Mouse (Mus musculus) T-helper 17 cell (primary cell): ENCODE measurements at regions not wholly inside any gene's neighbourhood (a gene's known extent, or its start where the extent isn't known, plus 50 kb on each side); places are given as distances from the start of the nearest gene placed in this dataset.

ENCODE experiments used
- in situ Hi-C, 2 experiments: fragments of 300-600 bp; cut with MboI, MseI; formaldehyde crosslinking; loops; 1 replicate in 1 of 2; 2 replicates in 1 of 2; pipeline ENCODE4 v1.15.1; 2025; ENCODE audit warnings: high pct_unique_total_duplicates in 2 of 2

DNA sequence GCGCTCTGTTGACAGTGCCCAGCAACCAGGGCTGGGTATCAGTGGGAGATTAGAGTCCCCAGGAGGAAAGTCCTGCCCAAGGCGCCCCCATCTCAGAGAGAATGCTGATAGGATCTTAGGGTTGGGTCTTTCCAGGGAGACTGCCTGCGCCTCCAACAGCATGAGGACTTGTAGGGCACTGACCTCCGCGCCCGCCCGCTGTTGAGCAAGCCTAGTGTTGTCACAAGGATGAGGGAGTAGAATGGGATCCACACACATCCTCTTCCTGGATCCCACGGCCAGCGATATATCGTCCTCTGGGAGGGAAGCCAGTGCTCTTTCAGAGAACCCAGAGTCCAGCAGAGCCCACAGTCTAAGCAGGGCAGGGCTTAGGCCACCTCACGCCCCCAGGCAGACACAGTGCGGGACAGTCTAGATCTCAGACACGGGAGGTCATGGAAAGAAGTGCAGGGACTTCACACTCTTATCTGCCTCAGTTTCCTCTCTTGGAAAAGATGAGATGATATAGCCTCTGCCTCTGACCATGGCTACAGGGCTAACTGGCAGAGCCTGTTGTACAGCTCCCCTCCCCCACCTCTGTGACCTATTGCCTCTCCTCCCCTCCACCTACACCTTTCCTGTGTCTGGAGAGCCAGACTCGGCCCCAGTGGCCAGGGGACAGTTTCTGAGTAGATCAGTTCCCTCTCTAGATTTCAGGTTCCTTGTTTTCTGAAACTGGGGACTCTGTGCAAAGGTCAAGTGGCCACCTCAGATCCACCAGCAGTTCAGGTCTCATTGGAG lies 52.0 kb upstream of the Dusp5 start:
- in situ Hi-C loops, result loop anchor here in 1 of 2 experiments (5.0 kb wide), 1 partner anchor 40 kb away; no protein-coding TSS in a partner anchor

DNA sequence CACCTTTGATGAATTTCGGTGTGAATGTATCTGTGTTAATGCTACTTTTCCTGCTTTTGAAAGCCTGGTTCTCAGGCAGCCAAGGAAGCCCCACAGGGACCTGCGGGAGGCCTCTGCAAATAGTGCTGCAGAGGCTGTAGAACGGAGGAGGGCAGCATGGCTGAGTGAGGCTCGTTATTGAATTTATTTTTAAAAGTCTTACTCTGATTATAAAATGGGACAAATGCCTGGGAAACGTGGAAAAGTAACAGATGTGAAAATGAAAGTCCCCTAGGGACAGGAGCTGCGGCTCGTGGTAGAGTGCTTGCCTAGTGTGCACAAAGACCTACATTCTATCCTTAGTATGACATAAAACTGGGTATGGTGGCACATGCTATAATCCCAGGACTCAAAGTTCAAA lies 59.7 kb upstream of the Dusp5 start:
- in situ Hi-C loops, result no loop called here

DNA sequence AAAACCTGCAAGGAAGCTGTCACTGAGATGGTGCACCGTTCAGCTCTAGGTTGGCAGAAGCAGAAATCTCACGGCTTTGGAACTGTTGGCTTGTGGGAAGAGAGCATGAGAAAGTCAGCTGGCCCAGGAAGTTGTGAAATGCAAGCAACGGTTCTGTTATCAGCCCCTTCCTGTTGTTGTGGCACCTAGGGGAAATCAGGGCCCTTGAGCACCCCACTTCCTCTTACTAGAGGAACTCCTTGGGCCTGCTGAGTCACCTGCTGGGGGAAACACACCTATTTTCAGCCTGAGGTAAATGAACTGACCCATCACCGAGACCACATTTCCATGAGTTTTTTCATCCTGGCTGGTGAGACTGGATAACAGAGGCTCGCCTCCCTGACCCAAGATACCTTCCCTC lies 64.2 kb upstream of the Dusp5 start:
- in situ Hi-C loops, result no loop called here

DNA sequence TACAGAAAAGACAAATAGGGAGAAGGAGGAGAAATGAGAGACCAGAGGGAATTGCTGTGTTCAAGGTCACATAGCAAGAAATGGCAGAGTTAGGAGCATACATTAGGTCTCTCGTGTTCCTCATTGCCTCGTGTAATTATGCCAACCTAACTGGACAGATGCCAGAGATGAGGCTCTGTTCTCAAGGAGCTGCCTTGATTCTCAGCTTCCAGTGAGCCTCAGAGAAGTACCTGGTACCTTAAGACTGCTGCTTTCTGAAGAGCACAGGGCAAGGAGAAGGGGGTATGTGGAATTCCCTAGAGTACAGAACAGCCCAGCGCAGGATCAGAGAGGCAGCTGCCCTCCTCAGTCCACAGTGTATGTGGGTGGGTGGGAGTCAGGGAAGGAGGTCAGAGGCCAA lies 64.8 kb upstream of the Dusp5 start:
- in situ Hi-C loops, result no loop called here

DNA sequence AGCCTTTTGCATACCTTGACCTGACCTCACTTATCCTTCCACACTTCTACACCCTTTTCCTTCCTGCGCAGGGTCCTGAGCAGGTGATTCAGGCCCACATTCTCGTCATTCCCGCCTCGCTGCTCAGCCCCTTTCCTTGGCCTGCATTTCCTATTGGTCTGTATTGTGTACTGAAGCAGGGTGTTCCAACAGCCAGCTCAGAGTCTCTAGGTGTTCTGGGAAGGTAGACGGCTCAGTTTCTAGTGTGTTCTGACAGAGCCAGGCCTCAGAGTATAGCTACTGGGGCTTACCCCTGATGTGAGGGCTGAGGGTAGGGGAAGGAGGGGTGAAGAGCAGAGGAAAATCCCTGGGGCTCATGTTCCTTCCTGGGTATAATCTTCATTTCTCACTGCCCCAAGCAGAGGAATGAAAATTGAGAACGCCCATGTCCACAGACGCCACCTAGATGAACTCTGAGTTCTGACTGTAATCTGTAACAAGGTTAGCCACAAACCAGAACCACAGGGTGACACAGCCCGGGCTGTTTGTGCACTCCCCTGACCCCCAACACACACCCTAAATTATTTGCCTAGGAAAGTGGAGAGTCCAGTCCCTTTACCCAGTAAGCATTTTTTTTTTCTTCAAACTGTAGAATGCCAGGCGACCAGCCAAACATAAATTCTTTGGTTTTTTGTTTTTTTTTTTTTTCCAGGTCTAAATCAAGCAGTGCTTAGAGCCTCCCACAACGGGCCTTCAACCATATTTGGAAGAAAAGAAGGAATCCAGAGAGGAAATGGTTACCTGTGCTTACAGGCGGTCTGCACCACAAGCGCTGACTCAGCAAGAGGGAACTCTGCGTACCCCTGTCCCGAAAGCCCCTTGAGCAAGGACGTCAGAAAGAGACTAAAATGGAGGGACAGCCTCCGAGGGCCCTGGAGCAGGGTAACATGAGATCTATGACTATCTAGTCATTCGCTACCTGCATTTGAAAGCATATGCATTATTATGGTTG lies 67.6 kb upstream of the Dusp5 start:
- in situ Hi-C loops, result no loop called here

DNA sequence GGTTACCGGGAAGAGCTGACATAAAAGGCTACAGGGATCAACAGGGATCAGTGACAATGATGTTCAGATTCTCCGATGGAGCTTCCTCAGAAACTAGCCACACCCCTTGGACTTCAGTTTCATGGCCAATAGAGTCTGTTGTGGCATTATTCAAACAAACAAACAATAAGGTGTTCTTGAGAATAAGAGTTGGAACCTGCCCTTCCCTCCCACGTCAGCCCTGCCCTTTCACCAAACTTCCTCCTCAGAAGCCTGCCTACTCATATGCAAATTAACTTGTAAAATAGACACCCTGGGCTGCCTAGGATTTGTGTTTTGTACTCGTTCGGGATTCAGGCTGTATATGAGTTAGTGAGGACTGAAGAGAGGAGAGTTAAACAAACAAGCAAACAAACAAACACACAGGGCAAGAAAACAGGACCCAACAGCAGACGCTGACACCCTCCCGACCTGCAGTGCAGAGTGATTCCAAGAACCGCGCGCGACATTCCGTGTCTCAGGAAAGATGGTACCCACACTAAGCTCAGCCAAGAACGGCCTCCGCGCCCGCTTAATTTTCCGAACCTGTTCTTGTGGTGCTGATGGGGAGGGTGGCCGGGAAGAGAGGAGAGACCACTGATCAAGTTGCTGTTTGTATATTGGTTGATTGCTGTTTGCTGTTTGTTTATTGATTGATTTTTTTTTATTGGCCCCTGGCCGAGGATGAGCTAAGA lies 68.4 kb upstream of the Dusp5 start:
- in situ Hi-C loops, result no loop called here

DNA sequence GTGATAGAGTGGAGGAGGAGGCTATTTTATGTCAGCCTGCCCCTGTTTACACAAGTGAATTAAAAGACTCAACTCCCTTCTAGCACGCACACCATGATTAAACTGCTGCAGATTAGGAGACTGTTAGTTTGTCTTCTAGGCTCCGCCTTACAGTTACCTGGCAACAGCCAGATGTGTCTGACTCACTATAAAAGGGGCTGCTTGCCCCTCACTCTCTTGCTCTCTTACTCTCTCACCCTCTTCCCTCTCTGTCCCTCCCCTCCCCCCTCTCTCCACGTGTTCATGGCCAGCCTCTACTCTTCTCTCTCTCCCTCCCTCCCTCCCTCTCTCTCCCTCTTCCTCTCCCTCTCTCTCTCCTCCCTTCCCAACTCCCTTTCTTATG lies 69.0 kb upstream of the Smndc1 start:
- in situ Hi-C loops, result no loop called here

DNA sequence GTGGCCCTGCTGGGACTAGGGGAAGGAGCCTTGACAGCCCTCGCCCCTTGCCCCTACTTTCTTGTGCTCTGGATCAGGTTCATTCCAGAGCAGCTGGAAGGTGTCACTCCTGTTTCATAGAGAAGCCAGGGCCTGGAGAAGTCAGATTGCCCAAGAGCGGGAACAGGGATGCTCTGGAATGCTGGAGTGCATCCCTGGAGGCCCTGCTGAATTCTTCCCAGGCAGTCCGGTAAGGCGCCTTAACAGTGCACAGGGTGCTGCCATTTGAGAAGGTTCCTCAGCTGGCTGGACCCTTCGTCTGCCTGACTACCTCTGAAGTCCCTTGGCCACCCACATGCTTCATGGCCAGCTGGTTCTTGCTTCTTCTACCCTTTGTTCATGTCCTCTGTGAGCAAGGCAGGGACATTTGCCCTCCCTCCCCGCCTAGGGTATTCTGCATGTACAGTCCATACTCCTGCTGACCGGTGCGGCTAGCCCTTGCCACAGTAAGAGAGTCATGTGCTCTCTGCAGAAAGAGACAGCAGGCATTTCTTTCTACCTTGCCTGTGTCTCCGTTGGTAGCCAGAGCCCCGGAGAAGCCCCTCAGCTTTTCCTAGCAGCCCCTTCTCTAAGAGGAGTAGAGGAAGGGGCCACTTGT lies 68.5 kb upstream of the Smndc1 start:
- in situ Hi-C loops, result no loop called here

DNA sequence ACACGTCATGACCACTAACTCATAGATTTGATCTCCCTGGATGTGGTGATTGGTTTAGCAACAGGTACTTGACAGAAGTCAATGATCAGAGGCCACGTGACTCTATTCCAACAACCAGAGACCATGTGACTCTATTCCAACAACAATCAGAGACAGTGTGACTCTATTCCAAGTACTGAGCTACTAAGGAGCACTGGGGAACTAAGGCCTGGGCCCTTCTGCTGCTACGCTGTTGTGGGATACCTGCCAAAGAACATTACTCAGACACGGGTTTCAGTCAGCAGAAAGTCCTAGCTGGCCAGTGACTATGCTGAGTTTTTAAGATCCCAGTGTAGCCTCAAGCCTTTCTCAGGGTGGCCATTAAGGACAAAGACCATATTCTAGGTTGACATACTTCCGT lies 66.3 kb upstream of the Smndc1 start:
- in situ Hi-C loops, result no loop called here

DNA sequence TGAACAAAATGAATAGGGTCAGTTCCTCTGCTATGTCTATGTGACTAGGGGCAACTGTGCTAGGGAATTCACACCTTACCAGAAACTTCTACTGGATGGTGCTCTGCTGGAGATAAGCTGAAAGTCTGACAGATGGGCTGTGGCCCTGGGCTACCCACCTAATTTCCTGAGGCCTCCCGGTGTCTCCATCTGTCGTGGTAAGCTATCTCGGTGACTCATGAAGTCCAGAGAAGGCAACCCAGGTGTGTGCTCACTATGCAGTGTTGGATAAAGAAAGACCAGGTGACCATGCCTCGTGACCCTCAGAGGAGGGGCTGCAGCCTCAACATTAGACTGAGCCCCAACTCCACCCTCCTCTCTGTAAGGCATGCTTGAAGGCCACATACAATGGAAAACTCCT lies 64.2 kb upstream of the Smndc1 start:
- in situ Hi-C loops, result no loop called here

DNA sequence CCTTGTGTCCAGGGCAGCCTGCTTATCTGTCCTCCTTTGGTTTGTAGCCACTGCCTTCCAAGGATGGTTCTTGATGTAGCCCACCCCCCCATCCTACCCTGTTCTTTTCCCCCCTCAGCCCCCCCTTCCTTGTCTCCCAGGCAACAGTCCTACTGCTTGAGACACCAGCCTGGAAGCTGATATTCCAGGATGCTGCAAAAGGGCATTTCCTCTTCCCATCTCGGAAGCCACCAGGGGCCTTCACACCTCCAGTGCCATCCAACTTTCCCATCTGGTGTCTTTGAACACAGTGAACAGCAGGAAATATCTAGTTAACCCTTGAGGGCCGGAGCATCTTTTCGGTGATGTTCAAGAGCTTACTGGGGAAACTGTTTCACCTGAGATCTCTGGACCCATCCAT lies 63.7 kb upstream of the Smndc1 start:
- in situ Hi-C loops, result no loop called here

DNA sequence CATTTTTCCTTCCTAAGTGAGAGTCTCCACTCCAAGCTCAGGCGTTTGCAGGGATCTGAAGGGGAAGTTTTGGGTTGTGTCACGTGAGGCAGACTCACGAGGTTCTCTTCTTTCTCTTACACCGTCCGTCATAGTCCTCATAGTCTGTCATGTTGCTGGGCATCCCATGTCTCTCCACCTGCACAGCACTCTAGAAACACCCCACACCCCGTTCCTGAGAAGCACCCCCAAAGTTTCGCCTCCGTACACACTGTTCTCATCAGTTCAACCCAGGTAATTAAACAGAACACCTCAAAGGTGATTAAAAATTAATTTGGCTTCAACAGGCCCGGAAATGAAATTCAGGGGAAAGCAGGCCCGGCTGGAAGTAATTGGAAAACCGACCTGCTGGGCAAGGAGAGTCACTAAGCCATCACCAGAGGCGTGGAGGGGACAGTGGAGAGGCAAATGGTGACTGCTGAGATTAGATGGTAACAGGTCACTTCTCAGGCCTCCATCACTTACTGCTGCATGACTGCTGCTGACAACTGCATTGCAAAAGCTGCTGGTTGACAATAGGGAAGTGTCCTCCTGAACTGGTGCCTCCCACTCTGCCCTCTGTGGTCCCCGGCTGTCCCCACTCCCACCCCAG lies 63.1 kb upstream of the Smndc1 start:
- in situ Hi-C loops, result no loop called here

DNA sequence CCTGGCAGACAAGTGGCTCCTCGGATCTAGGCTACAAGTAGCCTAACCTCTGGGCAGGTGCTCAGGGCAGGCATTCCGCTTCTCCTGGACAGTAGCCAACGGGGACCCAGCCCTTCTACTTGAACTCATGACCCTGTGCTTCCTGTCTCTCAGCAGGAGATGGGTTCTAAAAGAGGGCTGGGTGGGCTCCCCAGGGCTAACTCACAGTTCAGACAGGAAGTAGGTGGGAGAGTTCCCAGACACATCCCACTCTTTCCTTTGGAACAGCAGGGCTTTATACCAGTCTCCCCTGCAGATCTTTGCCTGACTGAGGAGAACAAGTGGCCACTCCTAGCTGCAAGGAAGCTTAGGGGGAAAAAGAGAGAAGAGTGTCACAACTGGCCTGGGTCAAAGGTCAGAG lies 62.0 kb upstream of the Smndc1 start:
- in situ Hi-C loops, result no loop called here

DNA sequence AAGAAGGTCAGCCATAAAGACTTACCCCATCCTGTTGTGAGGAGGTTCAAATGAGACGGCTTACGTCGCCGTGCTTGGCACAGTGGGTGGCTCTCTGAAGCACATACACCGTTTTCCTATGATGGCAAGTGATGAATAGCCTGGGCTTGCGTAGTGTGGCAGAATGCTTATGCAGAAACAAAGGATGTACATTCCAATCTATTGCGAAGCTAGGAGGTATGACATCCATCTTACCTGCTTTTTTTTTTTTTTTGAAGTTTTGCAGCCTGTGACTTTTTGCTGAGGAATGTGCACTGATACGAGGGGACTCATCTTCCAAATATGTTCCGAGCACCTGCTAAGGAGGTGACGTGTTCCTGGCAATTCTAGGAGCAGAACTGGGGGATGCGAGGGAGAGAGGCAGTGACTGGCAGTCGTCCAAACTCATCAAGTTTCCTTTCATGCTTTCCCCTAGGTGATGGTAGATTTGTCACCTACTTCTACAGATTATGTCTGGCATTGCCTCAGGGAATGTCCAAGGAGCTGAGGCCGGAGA lies 61.1 kb upstream of the Smndc1 start:
- in situ Hi-C loops, result no loop called here

DNA sequence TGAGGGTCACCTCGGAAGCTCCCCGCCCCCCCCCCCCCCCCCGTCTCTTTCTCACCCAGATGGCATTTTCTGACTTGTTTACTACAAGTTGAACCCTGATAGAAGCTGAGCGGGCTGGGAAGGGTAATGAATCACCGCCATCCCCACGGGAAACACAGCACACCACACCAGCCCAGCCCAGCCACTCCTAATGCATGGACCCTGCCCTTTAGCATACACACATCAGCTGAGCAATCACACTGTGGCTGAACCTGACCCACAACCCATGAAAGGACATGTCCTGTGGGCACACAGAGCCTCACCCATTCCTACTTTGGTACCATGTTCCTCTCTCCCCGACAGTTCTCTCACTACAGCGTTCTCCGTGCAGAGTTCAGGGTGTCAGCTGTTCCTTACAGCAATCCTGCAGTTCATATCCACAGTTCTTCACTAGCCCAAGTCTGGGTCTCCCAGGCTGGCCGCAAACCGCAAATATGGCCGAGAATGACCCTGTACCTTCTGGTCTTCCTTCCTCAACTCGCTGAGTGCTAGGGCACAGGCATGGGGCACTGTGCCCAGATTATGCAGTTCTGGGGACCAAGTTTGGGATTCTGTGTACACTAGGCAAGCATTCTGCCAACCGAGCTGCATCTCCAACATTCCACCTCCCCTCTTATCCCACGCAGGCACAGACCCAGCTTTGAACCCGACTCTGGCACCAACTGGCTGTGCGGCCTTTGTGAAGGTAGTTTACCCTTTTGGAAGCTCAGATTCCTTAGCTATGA lies 60.4 kb upstream of the Smndc1 start:
- in situ Hi-C loops, result no loop called here

DNA sequence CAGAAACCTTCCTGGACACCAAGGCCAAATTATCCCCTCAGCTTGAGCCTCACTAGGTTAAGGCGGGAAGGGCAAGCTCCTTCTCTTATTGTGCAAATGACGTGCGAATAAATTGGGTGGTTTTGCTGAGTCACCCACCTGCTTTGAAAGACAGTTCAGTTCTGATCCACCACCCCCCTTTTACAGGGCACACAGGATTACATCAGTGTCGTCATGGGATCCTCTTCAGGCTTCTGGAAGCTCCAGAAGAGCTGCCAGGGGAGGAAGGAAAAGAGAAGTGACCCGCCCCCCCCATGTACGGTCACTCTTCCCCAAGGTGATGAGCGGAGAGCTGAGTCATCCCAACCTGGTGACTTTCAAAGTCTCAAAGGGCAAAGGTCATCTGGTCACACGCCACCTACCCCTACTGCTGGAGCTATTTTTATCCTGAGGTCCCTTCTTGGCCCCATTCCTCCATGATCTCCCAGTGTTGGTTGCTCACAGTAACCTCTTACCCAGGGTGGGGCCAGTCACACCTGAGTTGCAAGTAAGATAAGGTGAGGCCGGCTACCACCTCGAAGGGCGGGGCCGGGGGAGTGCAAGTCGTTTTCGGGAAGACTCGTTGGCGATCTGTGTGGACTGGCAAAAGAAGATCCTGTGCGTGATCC lies 58.9 kb upstream of the Smndc1 start:
- in situ Hi-C loops, result no loop called here

DNA sequence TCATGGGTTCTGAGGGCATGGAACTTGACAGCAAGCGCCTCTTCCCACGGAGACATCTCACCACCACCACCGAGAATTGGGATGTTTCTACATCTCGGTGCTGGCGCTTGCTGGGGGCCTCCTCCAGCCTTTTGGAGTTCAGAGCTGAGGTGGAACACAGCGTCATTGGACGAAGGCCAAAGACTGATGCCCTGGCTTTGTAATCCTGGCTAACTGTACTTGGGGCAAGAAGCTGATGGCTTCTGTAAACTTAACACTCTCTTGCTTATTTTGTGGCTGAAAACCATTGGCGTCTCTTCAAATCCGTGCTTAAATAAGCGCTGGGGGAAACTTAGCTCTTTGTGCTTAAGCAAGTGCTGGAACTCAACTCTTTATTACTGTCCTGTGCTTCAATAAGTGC lies 57.8 kb upstream of the Smndc1 start:
- in situ Hi-C loops, result no loop called here

DNA sequence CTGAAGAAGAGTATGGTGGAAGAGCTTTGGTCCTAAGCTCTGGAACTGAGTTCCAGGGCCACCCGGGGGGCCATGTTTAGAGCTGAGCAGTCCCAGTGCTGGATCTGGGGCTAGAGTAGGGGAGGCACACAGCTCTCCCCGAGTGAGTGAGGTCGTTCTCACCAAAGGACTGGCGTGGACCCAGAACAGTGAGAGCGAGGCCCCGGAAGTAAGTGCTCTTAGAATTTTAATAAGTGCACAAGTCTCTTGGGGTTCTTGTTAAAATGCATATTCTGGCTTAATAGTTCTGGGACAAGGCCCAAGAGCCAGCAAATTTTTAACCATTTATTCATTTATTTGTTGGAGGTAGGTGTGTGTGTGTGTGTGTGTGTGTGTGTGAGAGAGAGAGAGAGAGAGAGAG lies 57.4 kb upstream of the Smndc1 start:
- in situ Hi-C loops, result no loop called here

DNA sequence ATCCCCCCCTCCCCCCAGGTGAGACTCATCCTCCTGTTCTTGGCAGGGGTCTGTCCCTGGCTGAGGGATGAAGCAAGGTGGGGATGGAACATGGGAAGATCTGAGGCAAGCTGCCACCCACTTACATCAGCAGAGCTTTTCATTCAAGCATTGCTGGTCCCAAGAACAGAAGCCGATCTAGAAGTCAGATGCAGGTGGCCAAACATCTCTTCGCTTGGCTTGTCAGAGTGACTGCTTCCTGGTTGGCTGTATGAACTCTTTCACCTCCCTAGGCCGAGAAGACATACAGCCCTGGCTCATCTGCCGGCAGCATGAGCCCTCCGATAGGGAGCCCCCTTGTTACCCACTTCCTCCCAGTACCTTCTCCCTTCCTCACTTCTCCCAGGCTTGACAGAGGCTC lies 55.8 kb upstream of the Smndc1 start:
- in situ Hi-C loops, result no loop called here

DNA sequence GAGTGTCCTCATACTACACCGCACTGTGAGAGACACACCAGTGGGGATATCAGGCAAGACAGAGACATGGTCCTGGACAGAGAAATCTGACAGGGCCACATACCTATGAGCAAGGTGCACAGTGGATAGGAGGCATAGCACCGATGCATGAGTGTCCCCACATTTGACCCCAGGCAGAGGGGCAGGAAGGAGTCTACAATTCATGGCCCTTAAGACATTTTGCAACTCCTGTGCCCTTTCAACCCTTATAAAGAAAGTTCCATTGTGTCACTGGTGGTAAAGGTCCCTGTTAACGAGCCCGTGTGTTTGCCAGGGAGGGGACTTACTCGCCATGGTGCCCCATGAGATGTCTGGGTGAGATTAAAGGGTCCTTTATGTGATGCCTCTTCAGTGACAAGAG lies 54.3 kb upstream of the Smndc1 start:
- in situ Hi-C loops, result no loop called here
